Mouse (Mus musculus): ENCODE data around the gene Psma4. TPM values are rescaled to one million over a fixed set of nuclear protein-coding genes. Genes with fewer than 3 reads are reported as not detected.

Gene Psma4
- 272 and 282 TPM in 2 replicates for polyA plus RNA-seq (2015; fragmentation: Nextera tagmentation; extraction: Ambion mirVana)

DNA sequence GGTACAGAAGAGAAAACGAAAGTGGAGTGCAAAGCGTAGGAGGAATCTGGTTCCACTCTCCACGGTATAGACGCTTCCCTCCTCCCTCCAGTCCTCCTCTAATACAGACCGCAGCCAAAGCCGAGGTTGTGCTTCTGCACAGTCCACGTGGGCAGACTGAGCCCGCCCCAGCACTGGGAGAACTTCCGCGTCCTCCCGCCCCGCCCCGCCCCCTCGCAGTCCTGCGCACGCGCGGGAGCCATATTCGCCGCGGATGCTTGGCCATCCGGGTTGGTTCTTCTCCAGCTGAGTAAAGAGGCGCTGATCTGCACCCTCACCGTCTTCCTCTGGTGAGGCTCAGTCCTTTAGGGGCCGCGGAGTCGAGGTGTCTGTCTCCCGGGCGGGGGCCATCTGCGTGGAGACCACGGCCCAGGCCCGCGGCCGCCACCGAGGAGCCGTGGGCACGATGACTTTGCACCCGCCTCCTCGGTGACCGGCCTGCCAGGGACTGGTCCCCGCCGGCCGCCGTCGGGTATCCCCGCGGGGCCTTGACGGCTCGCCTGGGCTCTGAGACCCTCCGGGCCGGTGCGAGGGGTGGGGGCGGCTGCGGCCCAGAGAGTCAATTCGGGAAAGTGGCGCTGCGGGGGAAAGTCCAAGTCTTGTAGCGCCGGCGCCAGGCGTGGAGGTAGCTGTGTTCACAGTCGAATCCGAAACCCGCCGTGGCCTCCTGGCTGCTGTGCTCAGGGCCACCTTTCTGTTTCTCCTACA is at the start of gene Psma4, which contains the start of gene AY074887:
Psma4 (plus strand) TSS at position 216 of the 747 bp plus-strand sequence.
AY074887 (minus strand) TSS at position 424 of the 747 bp plus-strand sequence.
- H3K4me1 ChIP-seq (replicated peaks), result peaks cover 30% of the 10 kb centered on the region
- peak within 1 kb of the TSS; percentile 92 for H3K9ac ChIP-seq (replicated peaks)
- H3K9me3 ChIP-seq, result no peaks in the 10 kb centered on the region
- peak within 1 kb of the TSS; percentile 91 for H3K4me3 ChIP-seq (replicated peaks)
- H3K27ac ChIP-seq, result peak within 1 kb of the TSS; percentile 94
- H3K4me2 ChIP-seq (replicated peaks), result peak within 1 kb of the TSS; percentile 73
- H3K36me3 ChIP-seq, result peaks cover 28% of the 10 kb centered on the region
- under 1% methylated on average over 65 of the region's 65 CpGs for WGBS
- no peaks in the 10 kb centered on the region for H3K27me3 ChIP-seq
- ATAC-seq, result peak; percentile 100

DNA sequence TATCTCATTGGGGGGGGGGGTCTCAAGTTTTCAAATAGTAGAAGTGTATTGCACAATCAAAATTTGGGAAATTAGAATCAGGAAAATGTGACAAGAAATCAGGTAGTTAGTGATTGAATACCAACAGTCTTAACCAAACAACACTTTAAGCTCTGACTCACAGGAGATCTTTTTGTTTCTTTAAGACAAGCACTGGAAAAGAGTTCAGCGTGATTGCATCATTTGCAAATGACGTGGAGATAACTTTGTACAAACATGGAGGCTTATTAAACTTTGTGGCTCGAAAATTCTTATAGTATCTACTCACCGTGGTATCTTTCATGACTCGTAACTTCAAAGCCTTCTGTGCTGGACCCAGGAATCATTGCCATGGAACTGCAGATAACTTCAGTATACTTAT is 41.1 kb upstream of the Psma4 start:
- H3K27ac ChIP-seq, result no peak overlapping the region
- H3K9ac ChIP-seq (replicated peaks), result no peak overlapping the region
- H3K36me3 ChIP-seq, result peaks cover 42% of the 10 kb centered on the region
- H3K9me3 ChIP-seq, result no peaks in the 10 kb centered on the region
- H3K4me2 ChIP-seq (replicated peaks), result no peak overlapping the region
- WGBS, result 95% methylated on average over 5 of the region's 5 CpGs
- H3K4me1 ChIP-seq (replicated peaks), result no peaks in the 10 kb centered on the region
- no peak overlapping the region for H3K4me3 ChIP-seq (replicated peaks)
- no peaks in the 10 kb centered on the region for H3K27me3 ChIP-seq
- ATAC-seq, result no peak

DNA sequence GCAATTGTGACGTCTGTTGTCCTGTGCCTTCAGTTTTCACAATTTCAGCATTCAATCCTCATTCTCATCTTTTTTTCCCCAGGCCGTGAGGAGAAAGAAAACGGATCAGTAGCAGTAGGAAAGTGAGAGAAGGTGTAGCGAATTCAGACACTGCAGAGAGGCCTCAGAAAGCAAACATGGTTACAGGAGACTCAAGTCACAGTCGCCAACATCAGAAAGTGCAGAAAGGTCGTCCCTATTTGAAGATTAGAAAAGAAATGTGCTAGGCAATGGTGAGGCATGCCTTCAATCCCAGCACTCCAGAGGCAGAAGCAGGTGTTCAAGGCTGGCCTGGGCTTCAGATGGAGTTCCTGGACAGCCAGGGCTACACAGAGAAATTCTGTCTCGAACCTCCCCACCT is 35.0 kb upstream of the Psma4 start:
- H3K4me2 ChIP-seq (replicated peaks), result no peak overlapping the region
- H3K4me1 ChIP-seq (replicated peaks), result peaks cover 6% of the 10 kb centered on the region
- H3K9me3 ChIP-seq, result no peaks in the 10 kb centered on the region
- H3K27me3 ChIP-seq, result no peaks in the 10 kb centered on the region
- no peak overlapping the region for H3K9ac ChIP-seq (replicated peaks)
- no peak overlapping the region for H3K4me3 ChIP-seq (replicated peaks)
- ATAC-seq, result no peak
- peaks cover 4% of the 10 kb centered on the region for H3K36me3 ChIP-seq
- 69% methylated on average over 7 of the region's 7 CpGs for WGBS
- H3K27ac ChIP-seq, result no peak overlapping the region

DNA sequence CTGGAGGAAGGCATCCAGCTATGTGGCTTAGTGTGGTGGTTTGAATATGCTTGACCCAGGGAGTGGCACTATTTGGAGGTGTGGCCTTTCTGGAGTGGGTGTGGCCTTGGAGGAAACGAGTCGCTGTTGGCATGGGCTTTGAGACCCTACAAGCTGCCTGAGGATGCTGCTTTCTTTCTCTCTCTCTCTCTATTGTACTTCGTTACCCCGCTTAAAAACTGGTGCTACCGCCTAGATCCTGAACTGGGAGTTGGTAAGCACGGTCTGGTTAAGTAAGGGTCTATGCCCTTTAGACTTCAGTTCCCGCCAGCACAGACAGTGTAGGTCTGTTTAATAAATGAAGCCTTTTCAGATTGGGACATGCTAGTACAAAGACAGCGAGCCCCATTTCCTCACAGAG is 34.2 kb upstream of the Psma4 start:
- Histone ChIP-seq H3K9ac (replicated peaks) (no peak overlapping the region), H3K9me3 (no peaks in the 10 kb centered on the region), H3K36me3 (peaks cover 4% of the 10 kb centered on the region), H3K27me3 (no peaks in the 10 kb centered on the region), H3K4me3 (replicated peaks) (peak overlapping the region; percentile 70), H3K27ac (peak overlapping the region; percentile 60), H3K4me2 (replicated peaks) (peak overlapping the region; percentile 92), H3K4me1 (replicated peaks) (peaks cover 6% of the 10 kb centered on the region)
- peak; percentile 19 for ATAC-seq
- WGBS, result 72% methylated on average over 8 of the region's 8 CpGs

DNA sequence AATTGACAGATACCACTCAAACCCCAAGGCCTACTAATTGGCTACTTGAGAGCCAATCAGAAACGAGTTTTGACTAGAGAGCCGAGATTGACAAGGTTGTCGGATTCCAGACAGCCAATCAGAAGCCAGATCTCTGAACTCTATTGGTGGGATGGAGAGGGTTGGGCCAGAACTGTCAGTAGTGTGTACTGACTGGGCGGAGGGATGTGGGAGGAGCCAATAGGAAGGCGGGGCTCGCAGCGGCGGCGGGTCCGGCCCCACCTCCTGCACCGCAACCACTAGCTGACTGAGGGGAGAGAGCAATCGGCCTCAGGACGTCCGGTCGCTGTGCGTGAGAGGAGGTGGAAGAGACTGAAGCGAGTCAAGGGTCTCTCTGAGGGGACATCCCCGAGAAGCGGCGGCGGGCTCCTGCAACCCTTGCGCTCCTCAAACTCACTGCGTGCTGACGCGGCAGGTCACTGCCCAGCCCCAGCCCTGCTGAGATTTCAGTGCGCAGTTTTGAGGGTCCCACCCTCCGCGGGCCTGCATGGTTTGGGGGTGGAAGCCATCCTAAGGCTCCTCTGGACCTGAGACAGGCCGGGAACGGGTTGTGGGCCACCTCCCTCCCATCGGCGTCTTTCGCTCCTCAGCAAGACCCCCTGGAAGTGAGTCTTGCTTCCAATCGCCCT is 33.4 kb upstream of the Psma4 start, which contains the start of gene Hykk:
Hykk (plus strand) TSS at position 274 of the 668 bp plus-strand sequence.
- peak within 1 kb of the TSS; percentile 70 for H3K4me3 ChIP-seq (replicated peaks)
- peak within 1 kb of the TSS; percentile 60 for H3K27ac ChIP-seq
- 0 out of 2 replicates have a peak, but pooled peaks cover 2% of the 10 kb centered on the region for H3K36me3 ChIP-seq
- H3K9me3 ChIP-seq, result no peaks in the 10 kb centered on the region
- no peaks in the 10 kb centered on the region for H3K27me3 ChIP-seq
- ATAC-seq, result peak; percentile 99
- WGBS, result under 1% methylated on average over 34 of the region's 34 CpGs
- H3K4me2 ChIP-seq (replicated peaks), result peak within 1 kb of the TSS; percentile 92
- H3K9ac ChIP-seq (replicated peaks), result peak within 1 kb of the TSS; percentile 79
- peaks cover 6% of the 10 kb centered on the region for H3K4me1 ChIP-seq (replicated peaks)

DNA sequence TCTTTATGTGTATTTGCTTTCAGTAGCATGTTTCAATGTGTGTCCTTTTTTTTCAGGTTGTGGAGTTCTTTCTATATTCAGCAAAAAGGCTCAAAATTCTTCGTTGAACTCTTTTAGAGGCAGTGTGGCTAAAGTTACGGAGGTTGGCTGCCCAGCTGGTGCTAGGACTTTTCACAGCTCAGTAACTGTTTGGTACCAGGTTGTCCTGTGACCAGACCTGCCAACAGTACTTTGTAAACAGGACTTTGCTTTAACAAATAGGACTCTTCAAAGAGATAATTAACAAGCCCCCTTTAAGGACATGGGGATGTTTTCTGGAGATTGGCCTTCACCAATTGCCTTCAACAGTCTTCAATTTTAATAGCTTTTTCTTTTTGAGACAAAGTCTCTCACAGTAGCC is 32.4 kb upstream of the Psma4 start:
- H3K4me1 ChIP-seq (replicated peaks), result peaks cover 6% of the 10 kb centered on the region
- WGBS, result 80% methylated on average over 2 of the region's 2 CpGs
- H3K4me3 ChIP-seq (replicated peaks), result no peak overlapping the region
- H3K9ac ChIP-seq (replicated peaks), result no peak overlapping the region; the same call in 1 of the 2 replicates
- ATAC-seq, result no peak
- H3K27me3 ChIP-seq, result no peaks in the 10 kb centered on the region
- no peak overlapping the region for H3K27ac ChIP-seq
- no peaks in the 10 kb centered on the region for H3K9me3 ChIP-seq
- H3K4me2 ChIP-seq (replicated peaks), result no peak overlapping the region
- peaks cover 9% of the 10 kb centered on the region; the same call in 1 of the 2 replicates for H3K36me3 ChIP-seq

DNA sequence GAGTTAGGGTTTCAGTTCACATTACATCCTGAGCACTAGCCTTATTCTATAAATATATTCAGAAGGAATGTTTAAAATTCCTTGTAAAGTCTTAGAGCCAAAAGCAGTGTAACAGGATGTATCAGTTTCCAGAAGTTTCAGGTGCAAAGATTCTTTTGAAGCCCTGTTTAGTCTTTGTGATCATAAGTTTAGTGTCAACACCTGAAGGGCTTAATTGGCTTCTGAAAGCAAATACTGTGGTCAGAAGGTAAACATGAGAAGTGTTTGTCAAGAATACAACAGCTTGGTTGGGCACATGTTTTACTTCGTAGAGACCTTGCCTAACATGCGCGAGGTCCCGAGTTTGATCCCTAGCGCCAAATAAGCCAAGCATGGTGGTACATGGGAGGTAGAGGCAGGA is 31.8 kb upstream of the Psma4 start:
- no peak overlapping the region for H3K4me3 ChIP-seq (replicated peaks)
- H3K9ac ChIP-seq (replicated peaks), result no peak overlapping the region
- no peak for ATAC-seq
- peaks cover 6% of the 10 kb centered on the region for H3K4me1 ChIP-seq (replicated peaks)
- H3K27me3 ChIP-seq, result no peaks in the 10 kb centered on the region
- peaks cover 9% of the 10 kb centered on the region; the same call in 1 of the 2 replicates for H3K36me3 ChIP-seq
- H3K9me3 ChIP-seq, result no peaks in the 10 kb centered on the region
- 96% methylated on average over 5 of the region's 5 CpGs for WGBS
- H3K27ac ChIP-seq, result no peak overlapping the region
- no peak overlapping the region for H3K4me2 ChIP-seq (replicated peaks)

DNA sequence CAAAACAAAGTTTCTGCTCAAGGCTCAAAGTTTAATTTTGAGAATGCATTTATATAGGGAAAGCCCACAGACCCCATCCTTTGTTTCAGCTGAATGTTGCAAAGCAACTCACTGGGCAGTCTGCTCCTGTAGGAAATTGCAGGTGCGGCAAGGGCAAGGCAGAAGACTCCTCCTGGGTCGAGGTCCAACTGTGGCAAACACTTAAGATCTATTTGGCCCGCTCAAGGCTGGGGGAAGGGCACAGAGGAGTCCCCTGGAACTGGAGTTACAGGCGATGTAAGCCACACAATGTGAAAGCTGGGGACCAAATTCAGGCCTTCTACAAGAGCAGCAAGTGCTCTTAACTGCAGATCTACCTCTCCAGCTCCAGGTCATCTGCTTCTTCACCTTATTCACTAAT is 30.6 kb upstream of the Psma4 start:
- Histone ChIP-seq H3K9ac (replicated peaks) (no peak overlapping the region), H3K9me3 (no peaks in the 10 kb centered on the region), H3K4me3 (replicated peaks) (no peak overlapping the region), H3K4me1 (replicated peaks) (peaks cover 6% of the 10 kb centered on the region), H3K36me3 (peaks cover 9% of the 10 kb centered on the region; the same call in 1 of the 2 replicates), H3K27me3 (no peaks in the 10 kb centered on the region), H3K27ac (no peak overlapping the region), H3K4me2 (replicated peaks) (no peak overlapping the region)
- whole genome bisulfite sequencing, result 57% methylated on average over 4 of the region's 4 CpGs
- no peak for ATAC-seq

DNA sequence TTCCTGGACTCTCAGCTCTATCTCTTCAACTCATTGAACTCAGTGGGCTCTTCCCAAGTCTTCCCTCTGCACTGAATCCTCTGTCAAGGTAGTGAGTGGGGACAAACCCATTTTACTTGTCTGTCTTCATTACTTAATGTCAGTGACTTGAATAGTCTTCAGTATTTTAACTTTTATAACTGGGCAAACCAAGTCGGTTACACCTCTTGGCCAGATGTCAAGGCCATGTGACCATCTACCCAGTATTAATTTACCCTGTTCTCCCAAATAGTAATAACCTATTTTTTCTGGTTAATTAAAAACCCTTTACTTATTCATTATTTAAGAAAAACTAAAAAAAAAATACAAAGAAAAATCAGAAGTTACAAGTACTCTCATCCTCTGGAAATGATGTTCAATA is 19.8 kb upstream of the Psma4 start:
- Histone ChIP-seq H3K9ac (replicated peaks) (no peak overlapping the region), H3K9me3 (no peaks in the 10 kb centered on the region), H3K4me3 (replicated peaks) (no peak overlapping the region), H3K36me3 (no peaks in the 10 kb centered on the region), H3K4me2 (replicated peaks) (no peak overlapping the region), H3K27ac (no peak overlapping the region), H3K27me3 (no peaks in the 10 kb centered on the region), H3K4me1 (replicated peaks) (no peaks in the 10 kb centered on the region)
- no peak for ATAC-seq
- WGBS, result 96% methylated on average over 1 of the region's 1 CpGs

DNA sequence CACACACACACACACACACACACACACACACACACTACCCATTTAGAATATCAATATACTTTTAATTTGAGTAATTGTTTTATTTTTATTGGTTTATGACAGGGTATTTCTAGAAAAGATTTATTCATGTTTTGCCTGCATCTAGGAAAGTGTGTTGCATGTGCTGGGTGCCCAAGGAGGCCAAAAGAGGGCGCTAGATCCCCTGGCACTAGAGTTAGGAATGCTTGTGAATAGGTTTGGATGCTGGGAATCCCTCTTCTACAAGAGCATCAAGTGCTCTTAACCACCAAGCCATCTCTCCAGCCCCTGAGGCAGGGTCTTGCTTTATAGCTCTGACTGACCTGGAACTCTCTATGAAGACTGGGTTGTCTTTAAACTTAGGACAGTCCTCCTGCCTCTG is 18.8 kb upstream of the Psma4 start:
- no peak overlapping the region for H3K4me3 ChIP-seq (replicated peaks)
- no peaks in the 10 kb centered on the region for H3K27me3 ChIP-seq
- H3K36me3 ChIP-seq, result no peaks in the 10 kb centered on the region
- no peak overlapping the region for H3K4me2 ChIP-seq (replicated peaks)
- ATAC-seq, result no peak
- 3% methylated on average over 1 of the region's 1 CpGs for WGBS
- no peak overlapping the region for H3K9ac ChIP-seq (replicated peaks)
- H3K4me1 ChIP-seq (replicated peaks), result no peaks in the 10 kb centered on the region
- no peak overlapping the region for H3K27ac ChIP-seq
- H3K9me3 ChIP-seq, result no peaks in the 10 kb centered on the region

DNA sequence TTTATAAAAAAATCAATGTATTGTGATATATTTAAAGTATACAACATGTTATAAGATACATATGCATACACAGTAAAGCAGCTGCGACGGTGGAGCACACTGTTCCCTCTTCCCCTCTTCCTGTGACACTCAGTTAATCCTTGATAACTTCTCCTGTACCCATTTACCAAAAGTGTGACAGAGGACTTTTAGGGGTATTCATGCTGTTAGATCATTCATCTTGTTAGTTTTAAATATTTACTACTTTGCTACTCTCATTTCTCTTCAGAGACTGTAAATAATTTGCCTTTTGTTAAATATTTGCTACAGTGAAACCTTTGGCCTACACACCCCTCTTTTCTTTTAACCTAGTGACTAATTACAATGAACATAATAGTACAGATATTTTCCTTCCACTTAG is 18.2 kb upstream of the Psma4 start:
- no peaks in the 10 kb centered on the region for H3K27me3 ChIP-seq
- no peak overlapping the region for H3K4me2 ChIP-seq (replicated peaks)
- H3K4me1 ChIP-seq (replicated peaks), result no peaks in the 10 kb centered on the region
- no peak for ATAC-seq
- H3K27ac ChIP-seq, result no peak overlapping the region
- H3K36me3 ChIP-seq, result no peaks in the 10 kb centered on the region
- H3K4me3 ChIP-seq (replicated peaks), result no peak overlapping the region
- H3K9me3 ChIP-seq, result no peaks in the 10 kb centered on the region
- H3K9ac ChIP-seq (replicated peaks), result no peak overlapping the region
- WGBS, result 84% methylated on average over 2 of the region's 2 CpGs

DNA sequence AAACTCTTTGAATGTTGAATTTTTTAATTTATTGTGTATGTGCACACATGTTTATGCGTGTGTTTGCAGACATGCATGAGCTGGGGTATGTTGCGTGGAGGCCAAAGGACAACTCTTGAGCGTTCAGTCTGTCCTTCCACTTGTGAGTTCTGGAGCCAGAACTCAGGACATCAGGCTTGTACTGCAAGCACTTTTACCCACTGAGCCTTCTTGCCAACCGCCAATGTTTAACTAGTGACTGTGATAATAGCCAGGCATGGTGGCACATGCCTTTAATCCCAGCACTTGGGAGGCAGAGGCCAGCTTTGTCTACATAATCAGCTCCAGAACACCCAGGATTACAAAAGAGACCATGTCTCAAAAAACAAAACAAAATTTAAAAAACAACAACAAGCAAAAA is 8.5 kb upstream of the Psma4 start:
- 91% methylated on average over 4 of the region's 4 CpGs for WGBS
- no peaks in the 10 kb centered on the region for H3K36me3 ChIP-seq
- no peak overlapping the region for H3K4me3 ChIP-seq (replicated peaks)
- no peak for ATAC-seq
- no peak overlapping the region for H3K27ac ChIP-seq
- H3K9ac ChIP-seq (replicated peaks), result no peak overlapping the region
- H3K9me3 ChIP-seq, result no peaks in the 10 kb centered on the region
- H3K27me3 ChIP-seq, result no peaks in the 10 kb centered on the region
- no peaks in the 10 kb centered on the region for H3K4me1 ChIP-seq (replicated peaks)
- no peak overlapping the region for H3K4me2 ChIP-seq (replicated peaks)

All from midbrain, embryonic 13.5 days (tissue).